ENCODE assay signal across 8 mouse cellular contexts in genomic region chr13:55513111-55513748, GRCm38 (mm10). TPM values are rescaled to one million over a fixed set of nuclear protein-coding genes. Genes with fewer than 3 reads are reported as not detected.
DNase-seq lines count a peak whose midpoint lies in the region; ATAC-seq and TF ChIP-seq lines count a peak whose summit lies in the region.

Gene Pdlim7 (minus strand): TSS chr13:55513676.

- no peaks in the 10 kb centered on the region for H3K36me3 ChIP-seq in hindbrain, embryonic 15.5 days
- H3K36me3 ChIP-seq in macrophage (ENCODE audit: inconsistent target): no peaks in the 10 kb centered on the region

- H3K27me3 ChIP-seq in hindbrain, embryonic 15.5 days: no peaks in the 10 kb centered on the region

- peak; percentile 94 for TF ChIP-seq CTCF in left cerebral cortex, adult 2 months (IDR thresholded peaks at IDR 0.05)

- intact Hi-C loops in left cerebral cortex, adult 2 months (cut with DNase I): loop anchor here (1.0 to 2.0 kb wide), 3 partner anchors 24 to 108 kb away; partner anchors contain the start of gene Dbn1

- H3K79me2 ChIP-seq in macrophage (ENCODE audit: inconsistent target): no peaks in the 10 kb centered on the region

- ATAC-seq in activated CD4-positive, CD25-positive, alpha-beta regulatory T cell, adult 4 months: peak; percentile 83
- ATAC-seq in hindbrain, embryonic 15.5 days (ENCODE audit: low FRiP score, low read depth): peak; percentile 80

- H3K9ac ChIP-seq in hindbrain, embryonic 15.5 days: peak within 1 kb of the TSS; percentile 90

- H3K4me2 ChIP-seq in hindbrain, embryonic 15.5 days: peak within 1 kb of the TSS; percentile 79

- H3K4me3 ChIP-seq in hindbrain, embryonic 15.5 days: peak within 1 kb of the TSS; percentile 85
- H3K4me3 ChIP-seq in left cerebral cortex, adult 2 months: peak within 1 kb of the TSS; percentile 70
- peak within 1 kb of the TSS; percentile 43 for H3K4me3 ChIP-seq in macrophage (ENCODE audit: inconsistent target)

- peak; percentile 82 to 85 for DNase-seq in cerebellum, postnatal 4 days (ENCODE audit: low spot score in 2 of 2)
- peak; percentile 94 for DNase-seq in gastrocnemius, adult 18-20 months (ENCODE audit: low spot score)
- DNase-seq in left cerebral cortex, adult 2 months (ENCODE audit: extremely low spot score in 1 of 2, low spot score in 2 of 2): peak; percentile 85 to 90
- DNase-seq in retina, postnatal 7 days (ENCODE audit: low read depth, low spot score): peak; percentile 72
- DNase-seq in urinary bladder, adult 2 months (ENCODE audit: low spot score): peak; percentile 97

- peaks cover 30% of the 10 kb centered on the region for H3K4me1 ChIP-seq in hindbrain, embryonic 15.5 days (replicated peaks)

- under 1% methylated on average over 53 of the region's 55 CpGs for WGBS in hindbrain, embryonic 15.5 days
- WGBS in macrophage (ENCODE audit: missing documents): under 1% methylated on average over 50 of the region's 55 CpGs

- H3K27ac ChIP-seq in hindbrain, embryonic 15.5 days (replicated peaks): peak within 1 kb of the TSS; percentile 91
- H3K27ac ChIP-seq in left cerebral cortex, adult 2 months: peak within 1 kb of the TSS; percentile 91
- no peak within 1 kb of the TSS for H3K27ac ChIP-seq in macrophage

- no peaks in the 10 kb centered on the region for H3K9me3 ChIP-seq in hindbrain, embryonic 15.5 days

RNA-seq across cellular contexts. Expression of gene Pdlim7, which starts in this region (rescaled TPM):
- 10 to 100 TPM in 1 of 2 experiments, 1 to 10 TPM in 1; 7.4 to 14.4 TPM for polyA plus RNA-seq in activated CD4-positive, CD25-positive, alpha-beta regulatory T cell, adult 4 months (2017; shearing (Covaris generic))
- total RNA-seq in gastrocnemius, adult 18-20 months (2021): 100 to 1,000 TPM; 450 to 533 TPM
- 158 and 171 TPM in 2 replicates for polyA plus RNA-seq in hindbrain, embryonic 15.5 days (2015; fragmentation: Nextera tagmentation; extraction: Ambion mirVana)
- total RNA-seq in left cerebral cortex, adult 2 months (2021): 100 to 1,000 TPM in 1 of 2 experiments, 10 to 100 TPM in 1; 94.9 to 114 TPM
- total RNA-seq in macrophage (2018; cell fraction: chromatin; rRNA removed): 10 to 100 TPM in 3 of 26 experiments, 1 to 10 TPM in 18, under 1 TPM in 2, not detected in 3; 0.32 to 17.4 (median 2.7) TPM
- 1 to 10 TPM in 3 of 26 experiments, under 1 TPM in 23; 0.25 to 1.3 (median 0.58) TPM for total RNA-seq in macrophage (2018; cell fraction: cytosol; rRNA removed)
- 1 to 10 TPM in 15 of 26 experiments, under 1 TPM in 9, not detected in 2; 0.38 to 7.1 (median 1.2) TPM for total RNA-seq in macrophage (2018; cell fraction: nucleus; rRNA removed)
- polyA plus RNA-seq in macrophage (2018): 0.40 to 3.3 TPM (median 0.44 TPM) in 3 replicates
- polyA plus RNA-seq in urinary bladder, adult 2 months (2012; rRNA removed): 382 and 383 TPM in 2 replicates

Comparison
In these comparisons a context has a peak if more than half of its experiments do, and no peak if none do; other contexts are left out.
1. RNA of gene Pdlim7 (polyA plus RNA-seq): 382 to 383 TPM in urinary bladder, adult 2 months and 158 to 171 TPM in hindbrain, embryonic 15.5 days; 7.4 to 14.4 TPM in activated CD4-positive, CD25-positive, alpha-beta regulatory T cell, adult 4 months and 0.40 to 3.3 TPM in macrophage; every median in the first group is over 10 times any median in the second.
2. Peak in every context shown above with its lines, with median percentiles within 50 percentile points of each other: DNase-seq and H3K4me3 ChIP-seq.